Comparison of ENCODE assay signal across 8 mouse cellular contexts in genomic region chr6:37418931-37419330, GRCm38 (mm10). TPM values are rescaled to one million over a fixed set of nuclear protein-coding genes. Genes with fewer than 3 reads are reported as not detected.
DNase-seq lines count a peak whose midpoint lies in the region; ATAC-seq and TF ChIP-seq lines count a peak whose summit lies in the region.

No protein-coding gene starts in this region.

- WGBS in liver, postnatal 0 days (ENCODE audit: insufficient replicate concordance), result 56% methylated on average over 6 of the region's 6 CpGs
- WGBS in liver, embryonic 11.5 days, result 41% methylated on average over 6 of the region's 6 CpGs
- 22% methylated on average over 6 of the region's 6 CpGs for WGBS in heart, postnatal 0 days
- WGBS in olfactory bulb, adult 2 months, result 36% methylated on average over 6 of the region's 6 CpGs
- 83% methylated on average over 6 of the region's 6 CpGs for WGBS in midbrain, embryonic 16.5 days

- intact Hi-C loops in gastrocnemius, postnatal 14 days (cut with DNase I; ENCODE audit: low total_unique reads), result no loop called here

- H3K4me3 ChIP-seq in liver, postnatal 0 days (ENCODE audit: low read depth, low read length), result no peak overlapping the region
- H3K4me3 ChIP-seq in liver, embryonic 11.5 days (ENCODE audit: low read depth, low read length), result no peak overlapping the region
- H3K4me3 ChIP-seq in heart, postnatal 0 days (ENCODE audit: low read depth, low read length), result no peak overlapping the region
- no peak overlapping the region for H3K4me3 ChIP-seq in olfactory bulb, adult 2 months (ENCODE audit: insufficient read depth, low read depth, low read length)
- H3K4me3 ChIP-seq in midbrain, embryonic 16.5 days (ENCODE audit: low read depth, low read length), result no peak overlapping the region

- H3K4me2 ChIP-seq in liver, postnatal 0 days (ENCODE audit: low read depth, low read length), result peak overlapping the region; percentile 38; the same call in 1 of the 2 replicates
- no peak overlapping the region for H3K4me2 ChIP-seq in liver, embryonic 11.5 days
- peak overlapping the region; percentile 10; the same call in 1 of the 2 replicates for H3K4me2 ChIP-seq in heart, postnatal 0 days (ENCODE audit: low read depth, low read length)
- H3K4me2 ChIP-seq in midbrain, embryonic 16.5 days (ENCODE audit: low read length), result no peak overlapping the region

- no peak for ATAC-seq in liver, postnatal 0 days
- no peak for ATAC-seq in liver, embryonic 11.5 days (replicated peaks; ENCODE audit: low FRiP score)
- no peak for ATAC-seq in heart, postnatal 0 days (ENCODE audit: insufficient read depth, low read depth)
- no peak for ATAC-seq in midbrain, embryonic 16.5 days

- no peaks in the 10 kb centered on the region for H3K27me3 ChIP-seq in liver, postnatal 0 days (ENCODE audit: insufficient read depth, low read length)
- no peaks in the 10 kb centered on the region for H3K27me3 ChIP-seq in liver, embryonic 11.5 days (replicated peaks; ENCODE audit: control insufficient read depth, insufficient read depth, low read length)
- no peaks in the 10 kb centered on the region for H3K27me3 ChIP-seq in heart, postnatal 0 days (ENCODE audit: control insufficient read depth, insufficient read depth, low read length)
- H3K27me3 ChIP-seq in midbrain, embryonic 16.5 days (ENCODE audit: control insufficient read depth, insufficient read depth, low read depth, low read length), result no peaks in the 10 kb centered on the region

- DNase-seq in gastrocnemius, postnatal 14 days, result peak; percentile 37
- no peak for DNase-seq in gastrocnemius, adult 8-10 months (ENCODE audit: low spot score in 2 of 2)
- DNase-seq in liver, postnatal 0 days, result no peak
- no peak for DNase-seq in liver, embryonic 11.5 days (ENCODE audit: low spot score)
- no peak for DNase-seq in heart, postnatal 0 days (ENCODE audit: low spot score)
- no peak for DNase-seq in Muller cell, postnatal 12 days (ENCODE audit: inconsistent ontology term)

- no peak overlapping the region for H3K9ac ChIP-seq in liver, postnatal 0 days (replicated peaks)
- H3K9ac ChIP-seq in liver, embryonic 11.5 days (ENCODE audit: low read depth, low read length), result no peak overlapping the region
- no peak overlapping the region for H3K9ac ChIP-seq in heart, postnatal 0 days (replicated peaks; ENCODE audit: low read depth, low read length)
- no peak overlapping the region for H3K9ac ChIP-seq in midbrain, embryonic 16.5 days (ENCODE audit: low read depth, low read length)

- peaks cover 6% of the 10 kb centered on the region; the same call in 1 of the 2 replicates for H3K4me1 ChIP-seq in liver, postnatal 0 days (ENCODE audit: insufficient read depth)
- 0 out of 2 replicates have a peak, but pooled peaks cover 3% of the 10 kb centered on the region for H3K4me1 ChIP-seq in liver, embryonic 11.5 days (replicated peaks; ENCODE audit: control insufficient read depth, insufficient read depth, low read length)
- H3K4me1 ChIP-seq in heart, postnatal 0 days (ENCODE audit: control insufficient read depth, insufficient read depth), result peaks cover 62% of the 10 kb centered on the region
- peaks cover 21% of the 10 kb centered on the region for H3K4me1 ChIP-seq in olfactory bulb, adult 2 months (ENCODE audit: control insufficient read depth, insufficient read depth, low read length)
- no peaks in the 10 kb centered on the region for H3K4me1 ChIP-seq in midbrain, embryonic 16.5 days (ENCODE audit: control insufficient read depth, insufficient read depth, low read length)

- no peak for TF ChIP-seq POLR2A in olfactory bulb, adult 2 months (IDR thresholded peaks at IDR 0.05; ENCODE audit: insufficient read depth, low read depth, low read length)

- TF ChIP-seq CTCF in liver, postnatal 0 days (IDR thresholded peaks at IDR 0.05; ENCODE audit: low read depth), result no peak
- no peak for TF ChIP-seq CTCF in heart, postnatal 0 days (IDR thresholded peaks at IDR 0.05; ENCODE audit: low read depth)
- no peak for TF ChIP-seq CTCF in olfactory bulb, adult 2 months (IDR thresholded peaks at IDR 0.05; ENCODE audit: insufficient read depth, low read depth, low read length)

- TF ChIP-seq EP300 in liver, postnatal 0 days (IDR thresholded peaks at IDR 0.05; ENCODE audit: low read depth), result no peak
- TF ChIP-seq EP300 in heart, postnatal 0 days (IDR thresholded peaks at IDR 0.05; ENCODE audit: low read depth), result no peak

- H3K27ac ChIP-seq in liver, postnatal 0 days (ENCODE audit: low read depth), result no peak overlapping the region
- no peak overlapping the region for H3K27ac ChIP-seq in liver, embryonic 11.5 days (ENCODE audit: low read depth, low read length)
- peak overlapping the region; percentile 63 for H3K27ac ChIP-seq in heart, postnatal 0 days (ENCODE audit: low read depth)
- H3K27ac ChIP-seq in olfactory bulb, adult 2 months (ENCODE audit: insufficient read depth, low read depth, low read length), result peak overlapping the region; percentile 98
- no peak overlapping the region for H3K27ac ChIP-seq in midbrain, embryonic 16.5 days (ENCODE audit: low read length)

- H3K9me3 ChIP-seq in liver, postnatal 0 days (ENCODE audit: low read length), result no peaks in the 10 kb centered on the region
- H3K9me3 ChIP-seq in liver, embryonic 11.5 days (ENCODE audit: control insufficient read depth, low read length), result no peaks in the 10 kb centered on the region
- no peaks in the 10 kb centered on the region for H3K9me3 ChIP-seq in heart, postnatal 0 days (replicated peaks; ENCODE audit: control insufficient read depth, low read length)
- no peaks in the 10 kb centered on the region for H3K9me3 ChIP-seq in midbrain, embryonic 16.5 days (replicated peaks; ENCODE audit: control insufficient read depth, low read length, poor library complexity, severe bottlenecking)

- H3K36me3 ChIP-seq in liver, postnatal 0 days (replicated peaks; ENCODE audit: insufficient read depth, low read length), result 0 out of 2 replicates have a peak, but pooled peaks cover 4% of the 10 kb centered on the region
- peaks cover 4% of the 10 kb centered on the region; the same call in 1 of the 2 replicates for H3K36me3 ChIP-seq in liver, embryonic 11.5 days (ENCODE audit: control insufficient read depth, insufficient read depth, low read length)
- H3K36me3 ChIP-seq in heart, postnatal 0 days (replicated peaks; ENCODE audit: control insufficient read depth, insufficient read depth, low read length), result peaks cover 5% of the 10 kb centered on the region; the same call in 1 of the 2 replicates
- H3K36me3 ChIP-seq in midbrain, embryonic 16.5 days (ENCODE audit: control insufficient read depth, insufficient read depth, low read length), result no peaks in the 10 kb centered on the region

RNA-seq across cellular contexts. Expression of gene Creb3l2, which starts 23.0 kb away (rescaled TPM):
- 10 to 100 TPM; 14.1 to 16.9 TPM for total RNA-seq in gastrocnemius, postnatal 14 days (2021)
- 10 to 100 TPM in 3 of 4 experiments, 1 to 10 TPM in 1; 10.0 to 13.7 (median 11.1) TPM for total RNA-seq in gastrocnemius, adult 8-10 months (2022)
- polyA plus RNA-seq in liver, postnatal 0 days (2015; fragmentation: Nextera tagmentation; extraction: Ambion mirVana), result 2.1 TPM in 2 replicates
- polyA plus RNA-seq in liver, embryonic 11.5 days (2014; fragmentation: Nextera tagmentation; extraction: Ambion mirVana), result 12.8 and 12.9 TPM in 2 replicates
- total RNA-seq in heart, postnatal 0 days (2014; rRNA removed; ENCODE audit: low replicate concordance), result 32.4 and 39.7 TPM in 2 replicates
- polyA plus RNA-seq in heart, postnatal 0 days (2015; fragmentation: Nextera tagmentation; extraction: Ambion mirVana), result 16.3 TPM in 2 replicates
- not detected in 2 replicates for polyA plus RNA-seq in olfactory bulb, adult 2 months (2012; ENCODE audit: insufficient read depth, insufficient read length, low replicate concordance, missing spikeins)
- polyA plus RNA-seq in midbrain, embryonic 16.5 days (2015; fragmentation: Nextera tagmentation; extraction: Ambion mirVana), result 2.3 and 2.6 TPM in 2 replicates

Comparison
In these comparisons a context has a peak if more than half of its experiments do, and no peak if none do; other contexts are left out.
1. H3K4me2 ChIP-seq: peak in liver, postnatal 0 days (single experiment) and heart, postnatal 0 days (single experiment); none in liver, embryonic 11.5 days (single experiment) and midbrain, embryonic 16.5 days (single experiment).
2. H3K27ac ChIP-seq: peak in heart, postnatal 0 days (single experiment) and olfactory bulb, adult 2 months (single experiment); none in liver, postnatal 0 days (single experiment), liver, embryonic 11.5 days (single experiment) and midbrain, embryonic 16.5 days (single experiment).